In the genomic region with DNA sequence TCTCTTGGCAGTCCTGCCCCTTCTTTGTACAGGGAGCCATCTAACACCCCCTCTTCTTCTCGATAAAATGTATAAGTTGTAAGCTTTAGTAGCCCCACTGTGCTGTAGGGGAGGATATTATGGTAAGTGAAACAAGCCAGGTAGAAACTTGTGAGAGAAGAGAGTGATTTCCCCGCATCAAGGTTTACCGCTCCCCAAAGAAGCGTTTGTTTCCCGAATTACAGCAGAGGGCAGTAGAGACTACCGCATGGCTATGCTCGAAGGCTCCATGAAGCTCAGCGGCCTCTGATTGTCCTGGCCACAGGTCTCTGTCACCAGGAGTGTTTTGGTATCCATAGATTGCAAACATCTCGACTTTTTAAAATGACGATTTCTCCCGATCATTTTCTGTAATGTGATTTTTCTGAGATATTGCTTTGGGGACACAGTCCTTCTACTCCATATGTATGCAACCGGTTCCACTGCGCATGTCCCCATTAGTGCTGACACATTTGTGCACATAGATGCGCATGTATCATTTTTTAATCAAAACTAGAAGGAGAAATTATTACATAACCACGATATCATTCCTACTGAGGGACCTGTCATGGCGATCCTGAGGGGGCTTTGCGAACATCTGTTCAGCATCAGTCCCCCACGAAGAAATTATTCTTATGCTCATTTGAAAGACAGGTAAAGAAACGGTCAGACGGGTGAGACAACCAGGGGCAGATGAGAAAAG, we compare ENCODE assay signal across 9 mouse cellular contexts. TPM values are rescaled to one million over a fixed set of nuclear protein-coding genes. Genes with fewer than 3 reads are reported as not detected.
A peak's percentile ranks its signal among the peaks of the same experiment; 100 is the strongest.
DNase-seq lines count a peak whose midpoint lies in the region; ATAC-seq and TF ChIP-seq lines count a peak whose summit lies in the region.
"Had no signal": no experiment of that assay in that cellular context is flagged by ENCODE, and none has a peak within 500 bp of the region (broad histone marks: within the 10 kb centered on the region; RNA-seq: fewer than 3 reads in every experiment).

No protein-coding gene starts in this region.

- intact Hi-C loops in left cerebral cortex, postnatal 25 days (cut with DNase I): loop anchor here (1.0 to 10.0 kb wide), 6 partner anchors 118 to 741 kb away; no protein-coding TSS in a partner anchor

- H3K36me3 ChIP-seq in heart, embryonic 11.5 days (ENCODE audit: control insufficient read depth, insufficient read depth, low read length): no peaks in the 10 kb centered on the region
- no peaks in the 10 kb centered on the region for H3K36me3 ChIP-seq in E14TG2a.4 (ENCODE audit: insufficient read depth, low read length)
- H3K36me3 ChIP-seq in neural tube, embryonic 11.5 days (ENCODE audit: control insufficient read depth, insufficient read depth, low read length): no peaks in the 10 kb centered on the region

- peaks cover 4% of the 10 kb centered on the region; the same call in 1 of the 2 replicates for H3K4me1 ChIP-seq in heart, embryonic 11.5 days (ENCODE audit: control insufficient read depth, insufficient read depth, low read length)
- peaks cover 46% of the 10 kb centered on the region for H3K4me1 ChIP-seq in E14TG2a.4 (replicated peaks; ENCODE audit: low read depth, low read length)
- H3K4me1 ChIP-seq in cerebellum, adult 2 months (ENCODE audit: control insufficient read depth, insufficient read depth, low read length): no peaks in the 10 kb centered on the region
- peaks cover 10% of the 10 kb centered on the region; the same call in 1 of the 2 replicates for H3K4me1 ChIP-seq in neural tube, embryonic 11.5 days (ENCODE audit: control insufficient read depth, insufficient read depth, low read length)

- peaks cover 31% of the 10 kb centered on the region for H3K27me3 ChIP-seq in heart, embryonic 11.5 days (ENCODE audit: control insufficient read depth, insufficient read depth, low read length)
- peaks cover 38% of the 10 kb centered on the region for H3K27me3 ChIP-seq in E14TG2a.4 (ENCODE audit: insufficient read depth, low read length)
- H3K27me3 ChIP-seq in cerebellum, adult 2 months (ENCODE audit: control insufficient read depth, insufficient read depth, low read length): no peaks in the 10 kb centered on the region
- 0 out of 2 replicates have a peak, but pooled peaks cover 10% of the 10 kb centered on the region for H3K27me3 ChIP-seq in neural tube, embryonic 11.5 days (ENCODE audit: control insufficient read depth, insufficient read depth, low read length)

- H3K9ac ChIP-seq in heart, embryonic 11.5 days (ENCODE audit: low read depth, low read length): no peak overlapping the region
- H3K9ac ChIP-seq in neural tube, embryonic 11.5 days (ENCODE audit: low read length): no peak overlapping the region

- peak; percentile 43 for DNase-seq in heart, adult 8-10 months (ENCODE audit: low spot score)
- peak; percentile 58 to 59 for DNase-seq in cerebellum, adult 2 months
- peak; percentile 34 to 56 for DNase-seq in left cerebral cortex, postnatal 25 days (ENCODE audit: low spot score in 2 of 2)
- DNase-seq in neural tube, embryonic 11.5 days (ENCODE audit: low spot score): peak; percentile 60
- no peak for DNase-seq in gastrocnemius, adult 18-20 months (ENCODE audit: low spot score)

- H3K4me3 ChIP-seq in heart, embryonic 11.5 days (ENCODE audit: low read depth, low read length): no peak overlapping the region
- no peak overlapping the region for H3K4me3 ChIP-seq in E14TG2a.4 (replicated peaks; ENCODE audit: low read length)
- H3K4me3 ChIP-seq in cerebellum, adult 2 months (replicated peaks; ENCODE audit: insufficient read depth, low read depth, low read length): no peak overlapping the region
- H3K4me3 ChIP-seq in neural tube, embryonic 11.5 days (ENCODE audit: low read depth, low read length): no peak overlapping the region

- TF ChIP-seq POLR2A in cerebellum, adult 2 months (IDR thresholded peaks at IDR 0.05; ENCODE audit: borderline replicate concordance, insufficient read depth, low read length): no peak

- 30% methylated on average over 20 of the region's 20 CpGs for WGBS in heart, embryonic 11.5 days (ENCODE audit: insufficient replicate concordance)
- WGBS in cerebellum, adult 2 months: 36% methylated on average over 20 of the region's 20 CpGs
- WGBS in neural tube, embryonic 11.5 days: 32% methylated on average over 20 of the region's 20 CpGs

- no peak overlapping the region for H3K27ac ChIP-seq in heart, embryonic 11.5 days (ENCODE audit: low read depth, low read length)
- no peak overlapping the region for H3K27ac ChIP-seq in cerebellum, adult 2 months (ENCODE audit: insufficient read depth, low read length)
- H3K27ac ChIP-seq in neural tube, embryonic 11.5 days (ENCODE audit: low read depth, low read length): no peak overlapping the region

- no peak overlapping the region for H3K4me2 ChIP-seq in heart, embryonic 11.5 days
- H3K4me2 ChIP-seq in neural tube, embryonic 11.5 days (ENCODE audit: low read depth): no peak overlapping the region

- no peak for ATAC-seq in heart, embryonic 11.5 days (replicated peaks; ENCODE audit: insufficient number of reproducible peaks, low FRiP score, low TSS enrichment)
- ATAC-seq in granulocyte monocyte progenitor cell, adult 5-6 weeks (replicated peaks; ENCODE audit: poor library complexity, severe bottlenecking): peak; percentile 88
- ATAC-seq in neural tube, embryonic 11.5 days (ENCODE audit: insufficient read depth, low FRiP score, low TSS enrichment): no peak

- H3K9me3 ChIP-seq in heart, embryonic 11.5 days (replicated peaks; ENCODE audit: control insufficient read depth, low read length): no peaks in the 10 kb centered on the region
- no peaks in the 10 kb centered on the region for H3K9me3 ChIP-seq in E14TG2a.4 (ENCODE audit: low read length)
- H3K9me3 ChIP-seq in neural tube, embryonic 11.5 days (ENCODE audit: control insufficient read depth, low read length): no peaks in the 10 kb centered on the region

- TF ChIP-seq CTCF in E14TG2a.4 (conservative IDR thresholded peaks at IDR 0.05; ENCODE audit: low read length): peak; percentile 55
- peak; percentile 90 for TF ChIP-seq CTCF in cerebellum, adult 2 months (IDR thresholded peaks at IDR 0.05; ENCODE audit: borderline replicate concordance, insufficient read depth, low read depth, low read length)

RNA-seq across cellular contexts. Expression of a gene that starts 13.7 kb away (rescaled TPM):
- total RNA-seq in heart, adult 8-10 months (2022): 100 to 1,000 TPM; 139 to 175 (median 148) TPM
- polyA plus RNA-seq in heart, embryonic 11.5 days (2014; fragmentation: Nextera tagmentation; extraction: Ambion mirVana): 632 and 689 TPM in 2 replicates
- 255 and 267 TPM in 2 replicates for polyA plus RNA-seq in cerebellum, adult 2 months (2012; rRNA removed)
- total RNA-seq in granulocyte monocyte progenitor cell, adult 5-6 weeks (2014; fragmentation: Nextera tagmentation): 2,328 and 2,367 TPM in 2 replicates
- 3,358 and 3,800 TPM in 2 replicates for total RNA-seq in granulocyte monocyte progenitor cell, adult 5-6 weeks (2017)
- 100 to 1,000 TPM; 148 to 151 TPM for total RNA-seq in left cerebral cortex, postnatal 25 days (2021)
- 1,037 and 1,076 TPM in 2 replicates for polyA plus RNA-seq in neural tube, embryonic 11.5 days (2014; fragmentation: Nextera tagmentation; extraction: Ambion mirVana)
- 100 to 1,000 TPM; 118 to 128 TPM for total RNA-seq in gastrocnemius, adult 18-20 months (2021)

RNA-seq across cellular contexts. Expression of a gene that starts 26.7 kb away (rescaled TPM):
- total RNA-seq in heart, adult 8-10 months (2022): not detected
- not detected in 2 replicates for polyA plus RNA-seq in heart, embryonic 11.5 days (2014; fragmentation: Nextera tagmentation; extraction: Ambion mirVana)
- polyA plus RNA-seq in cerebellum, adult 2 months (2012; rRNA removed): 12.4 and 14.3 TPM in 2 replicates
- not detected in 2 replicates for total RNA-seq in granulocyte monocyte progenitor cell, adult 5-6 weeks (2014; fragmentation: Nextera tagmentation)
- total RNA-seq in granulocyte monocyte progenitor cell, adult 5-6 weeks (2017): not detected in 2 replicates
- not detected for total RNA-seq in left cerebral cortex, postnatal 25 days (2021)
- 22.4 and 28.5 TPM in 2 replicates for polyA plus RNA-seq in neural tube, embryonic 11.5 days (2014; fragmentation: Nextera tagmentation; extraction: Ambion mirVana)
- not detected for total RNA-seq in gastrocnemius, adult 18-20 months (2021)
- total RNA-seq: gastrocnemius, postnatal 4 days had no signal

RNA-seq across cellular contexts. Expression of a gene that starts 29.5 kb away (rescaled TPM):
- total RNA-seq in heart, adult 8-10 months (2022): 1 to 10 TPM; 3.0 to 5.6 (median 4.9) TPM
- polyA plus RNA-seq in heart, embryonic 11.5 days (2014; fragmentation: Nextera tagmentation; extraction: Ambion mirVana): 1.8 and 2.5 TPM in 2 replicates
- polyA plus RNA-seq in cerebellum, adult 2 months (2012; rRNA removed): 5.4 and 7.2 TPM in 2 replicates
- not detected in 2 replicates for total RNA-seq in granulocyte monocyte progenitor cell, adult 5-6 weeks (2014; fragmentation: Nextera tagmentation)
- not detected in 2 replicates for total RNA-seq in granulocyte monocyte progenitor cell, adult 5-6 weeks (2017)
- total RNA-seq in left cerebral cortex, postnatal 25 days (2021): 1 to 10 TPM; 3.2 to 3.5 TPM
- polyA plus RNA-seq in neural tube, embryonic 11.5 days (2014; fragmentation: Nextera tagmentation; extraction: Ambion mirVana): 6.8 and 9.9 TPM in 2 replicates
- 1 to 10 TPM; 1.0 to 1.1 TPM for total RNA-seq in gastrocnemius, adult 18-20 months (2021)

Comparison
In these comparisons a context has a peak if more than half of its experiments do, and no peak if none do; other contexts are left out.
1. RNA of a gene that starts 13.7 kb away (total RNA-seq): 2,328 to 3,800 TPM in granulocyte monocyte progenitor cell, adult 5-6 weeks; 148 to 151 TPM in left cerebral cortex, postnatal 25 days, 139 to 175 TPM in heart, adult 8-10 months and 118 to 128 TPM in gastrocnemius, adult 18-20 months; every median in the first group is over 10 times any median in the second.